In genomic region chrX:140479171-140479570, GRCm38 (mm10) we compare ENCODE assay signal across 9 mouse cellular contexts. TPM values are rescaled to one million over a fixed set of nuclear protein-coding genes. Genes with fewer than 3 reads are reported as not detected.
DNase-seq lines count a peak whose midpoint lies in the region; ATAC-seq and TF ChIP-seq lines count a peak whose summit lies in the region.
"Had no signal": no experiment of that assay in that cellular context is flagged by ENCODE, and none has a peak within 500 bp of the region (broad histone marks: within the 10 kb centered on the region; RNA-seq: fewer than 3 reads in every experiment).

No protein-coding gene starts in this region.

- 34% methylated on average over 4 of the region's 5 CpGs for WGBS in bone marrow, adult 2 months
- WGBS in liver, embryonic 14.5 days (ENCODE audit: insufficient replicate concordance): 29% methylated on average over 5 of the region's 5 CpGs

- ATAC-seq in liver, embryonic 14.5 days (ENCODE audit: insufficient read depth): peak; percentile 21; the same call in 1 of the 2 replicates
- no peak; the same call in 1 of the 2 replicates for ATAC-seq in frontal cortex, adult (ENCODE audit: low TSS enrichment)

- no peak overlapping the region for H3K9ac ChIP-seq in ES-Bruce4 (ENCODE audit: low read depth, poor library complexity, severe bottlenecking)
- no peak overlapping the region for H3K9ac ChIP-seq in liver, embryonic 14.5 days (replicated peaks)
- H3K9ac ChIP-seq: limb, embryonic 15.5 days had no signal

- peak; percentile 61 for TF ChIP-seq CTCF in ES-Bruce4 (IDR thresholded peaks at IDR 0.05; ENCODE audit: low read depth, low read length)
- peak; percentile 77 for TF ChIP-seq CTCF in bone marrow, adult 2 months (IDR thresholded peaks at IDR 0.05; ENCODE audit: control insufficient read depth, insufficient read depth, low read length)
- peak; percentile 79 for TF ChIP-seq CTCF in liver, embryonic 14.5 days (IDR thresholded peaks at IDR 0.05; ENCODE audit: low read depth)

- no peak for TF ChIP-seq POLR2A in ES-Bruce4 (IDR thresholded peaks at IDR 0.05; ENCODE audit: insufficient read depth, low read length)
- no peak for TF ChIP-seq POLR2A in bone marrow, adult 2 months (IDR thresholded peaks at IDR 0.05; ENCODE audit: borderline replicate concordance, control insufficient read depth, low read depth, low read length)

- H3K36me3 ChIP-seq in ES-Bruce4 (ENCODE audit: control insufficient read depth, insufficient read depth, low read length, poor library complexity, severe bottlenecking): peaks cover 7% of the 10 kb centered on the region
- no peaks in the 10 kb centered on the region for H3K36me3 ChIP-seq in liver, embryonic 14.5 days (replicated peaks; ENCODE audit: control insufficient read depth, insufficient read depth, low read depth)
- H3K36me3 ChIP-seq: limb, embryonic 15.5 days had no signal

- TF ChIP-seq EP300 in ES-Bruce4 (IDR thresholded peaks at IDR 0.05; ENCODE audit: insufficient read depth, low read depth, low read length): no peak
- TF ChIP-seq EP300 in liver, embryonic 14.5 days (IDR thresholded peaks at IDR 0.05; ENCODE audit: low read depth): no peak

- H3K9me3 ChIP-seq in ES-Bruce4 (replicated peaks; ENCODE audit: control insufficient read depth, insufficient read depth, low read length, poor library complexity, severe bottlenecking): no peaks in the 10 kb centered on the region
- H3K9me3 ChIP-seq in liver, embryonic 14.5 days (ENCODE audit: control insufficient read depth, low read length): no peaks in the 10 kb centered on the region
- H3K9me3 ChIP-seq: limb, embryonic 15.5 days had no signal

- H3K4me2 ChIP-seq in liver, embryonic 14.5 days (ENCODE audit: low read depth): no peak overlapping the region
- H3K4me2 ChIP-seq: limb, embryonic 15.5 days had no signal

- H3K4me1 ChIP-seq in ES-Bruce4 (ENCODE audit: control insufficient read depth, insufficient read depth, low read length): no peaks in the 10 kb centered on the region
- H3K4me1 ChIP-seq in bone marrow, adult 2 months (ENCODE audit: control insufficient read depth, insufficient read depth, low read length): no peaks in the 10 kb centered on the region
- no peaks in the 10 kb centered on the region for H3K4me1 ChIP-seq in liver, embryonic 14.5 days (replicated peaks; ENCODE audit: control insufficient read depth in 2 of 2, insufficient read depth in 2 of 2, low read length in 1 of 2)
- H3K4me1 ChIP-seq: limb, embryonic 15.5 days had no signal

- no peaks in the 10 kb centered on the region for H3K27me3 ChIP-seq in ES-Bruce4 (ENCODE audit: control insufficient read depth, insufficient read depth, low read length, poor library complexity, severe bottlenecking)
- H3K27me3 ChIP-seq in liver, embryonic 14.5 days (ENCODE audit: control insufficient read depth, insufficient read depth, low read length): no peaks in the 10 kb centered on the region

- H3K27ac ChIP-seq in ES-Bruce4 (ENCODE audit: insufficient read depth, low read length): no peak overlapping the region
- no peak overlapping the region for H3K27ac ChIP-seq in bone marrow, adult 2 months (ENCODE audit: control insufficient read depth, insufficient read depth, low read depth, low read length, poor library complexity)
- H3K27ac ChIP-seq in liver, embryonic 14.5 days: no peak overlapping the region
- H3K27ac ChIP-seq: limb, embryonic 15.5 days had no signal

- no peak overlapping the region for H3K4me3 ChIP-seq in ES-Bruce4 (ENCODE audit: low read depth, low read length)
- no peak overlapping the region for H3K4me3 ChIP-seq in bone marrow, adult 2 months (replicated peaks; ENCODE audit: control insufficient read depth, low read depth, low read length)
- H3K4me3 ChIP-seq in liver, embryonic 14.5 days (ENCODE audit: insufficient read depth in 1 of 2, low read depth in 2 of 2, low read length in 2 of 2): no peak overlapping the region
- H3K4me3 ChIP-seq: limb, embryonic 15.5 days had no signal

- peak; percentile 9 for DNase-seq in layer of hippocampus, adult 11-12 months (ENCODE audit: low spot score)
- DNase-seq in layer of hippocampus, adult 9-10 months (ENCODE audit: low spot score): no peak
- DNase-seq in gastrocnemius, adult 18-20 months (ENCODE audit: low spot score): peak; percentile 39
- DNase-seq in liver, embryonic 14.5 days (ENCODE audit: low read depth in 3 of 3, low spot score in 3 of 3): no peak
- DNase-seq in spleen, adult 12 weeks (ENCODE audit: low spot score): peak; percentile 19

RNA-seq across cellular contexts. Expression of gene Prps1, which starts 22.8 kb away (rescaled TPM):
- polyA plus RNA-seq in ES-Bruce4 (2011; ENCODE audit: insufficient read depth, insufficient read length, low read depth, missing spikeins): 121 TPM in 2 replicates
- 22.9 and 24.5 TPM in 2 replicates for polyA plus RNA-seq in bone marrow, adult 2 months (2011; ENCODE audit: insufficient read depth, insufficient read length, low replicate concordance, missing spikeins)
- total RNA-seq in gastrocnemius, adult 18-20 months (2021): 10 to 100 TPM; 38.4 to 40.8 TPM
- polyA plus RNA-seq in liver, embryonic 14.5 days (2012; rRNA removed): 14.3 and 16.8 TPM in 2 replicates
- polyA plus RNA-seq in liver, embryonic 14.5 days (2014; fragmentation: Nextera tagmentation; extraction: Ambion mirVana): 35.5 and 41.9 TPM in 2 replicates

Comparison
In these comparisons a context has a peak if more than half of its experiments do, and no peak if none do; other contexts are left out.
1. DNase-seq: peak in layer of hippocampus, adult 11-12 months (single experiment), gastrocnemius, adult 18-20 months (single experiment) and spleen, adult 12 weeks (single experiment); none in layer of hippocampus, adult 9-10 months (single experiment) and liver, embryonic 14.5 days (0 of 3).
2. Peak in every context shown above with its lines, with median percentiles within 50 percentile points of each other: CTCF ChIP-seq.